In the genomic region with DNA sequence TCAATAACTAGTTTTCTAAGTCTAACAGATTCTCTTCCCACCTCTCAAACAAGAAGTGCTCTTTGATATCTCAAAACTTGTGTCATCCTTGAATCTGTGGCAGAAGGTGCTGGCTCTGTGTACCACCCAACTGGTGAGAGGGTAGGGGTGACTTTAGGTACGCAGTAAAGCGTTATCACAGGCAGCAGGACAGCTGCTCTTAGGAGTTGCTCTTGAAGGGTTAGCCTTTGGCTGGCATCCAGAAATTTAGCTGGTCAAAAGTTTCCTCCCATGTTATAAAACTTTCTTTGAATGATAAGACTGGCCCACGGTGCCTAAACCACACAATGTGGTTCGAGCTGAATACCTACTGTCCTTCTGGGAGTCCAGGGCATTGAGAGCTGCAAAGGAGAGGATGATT, we compare ENCODE assay signal across 37 mouse cellular contexts. TPM values are rescaled to one million over a fixed set of nuclear protein-coding genes. Genes with fewer than 3 reads are reported as not detected.
DNase-seq lines count a peak whose midpoint lies in the region; ATAC-seq and TF ChIP-seq lines count a peak whose summit lies in the region.
"Had no signal": no experiment of that assay in that cellular context is flagged by ENCODE, and none has a peak within 500 bp of the region (broad histone marks: within the 10 kb centered on the region; RNA-seq: fewer than 3 reads in every experiment).

No protein-coding gene starts in this region.

- no peak for TF ChIP-seq POLR2A in myocyte (IDR thresholded peaks at IDR 0.05; ENCODE audit: insufficient read length, low read depth)
- no peak for TF ChIP-seq POLR2A in thymus, adult 2 months (IDR thresholded peaks at IDR 0.05; ENCODE audit: control insufficient read depth, extremely low read depth, insufficient read depth, low read length, poor library complexity)

- peak; percentile 76 for ATAC-seq in erythroblast, adult 5-6 weeks (replicated peaks; ENCODE audit: low FRiP score, poor library complexity, severe bottlenecking)
- ATAC-seq in stomach, postnatal 0 days (ENCODE audit: low FRiP score, low TSS enrichment) = no peak
- ATAC-seq in forebrain, embryonic 11.5 days (replicated peaks; ENCODE audit: low FRiP score) = no peak
- ATAC-seq: forebrain, embryonic 15.5 days; intestine, postnatal 0 days; midbrain, embryonic 15.5 days; Patski had no signal

- no peaks in the 10 kb centered on the region for H3K27me3 ChIP-seq in myocyte (ENCODE audit: control insufficient read depth, insufficient read depth, insufficient read length)
- no peaks in the 10 kb centered on the region for H3K27me3 ChIP-seq in stomach, postnatal 0 days (ENCODE audit: control insufficient read depth, insufficient read depth, low read length)
- H3K27me3 ChIP-seq in forebrain, embryonic 11.5 days (ENCODE audit: control insufficient read depth, insufficient read depth, low read length) = no peaks in the 10 kb centered on the region
- no peaks in the 10 kb centered on the region for H3K27me3 ChIP-seq in thymus, adult 2 months (ENCODE audit: control insufficient read depth, insufficient read depth, low read length)
- H3K27me3 ChIP-seq: embryonic facial prominence, embryonic 15.5 days; forebrain, embryonic 15.5 days; heart, embryonic 13.5 days; limb, embryonic 15.5 days; lung, embryonic 15.5 days; midbrain, embryonic 15.5 days; neural tube, embryonic 12.5 days; Patski had no signal

- DNase-seq in spleen, adult 12 weeks (ENCODE audit: low spot score) = peak; percentile 46
- no peak for DNase-seq in spleen, adult 18-20 months
- peak; percentile 26 for DNase-seq in stomach, postnatal 0 days (ENCODE audit: low spot score)
- no peak for DNase-seq in T-cell, adult 2 months (ENCODE audit: low spot score)
- DNase-seq in forebrain, embryonic 11.5 days (ENCODE audit: low spot score) = no peak
- DNase-seq in thymus, adult 2 months = no peak
- DNase-seq: cerebellum, adult 8-10 months; cerebellum, postnatal 25 days; gastrocnemius, postnatal 10 days; heart, postnatal 10 days; kidney, adult 9 months; kidney, postnatal 10 days; layer of hippocampus, adult 9-11 months; lung, postnatal 36 days; right cerebral cortex, adult 18-20 months had no signal

- no peak overlapping the region for H3K9ac ChIP-seq in stomach, postnatal 0 days (ENCODE audit: low read length)
- no peak overlapping the region for H3K9ac ChIP-seq in forebrain, embryonic 11.5 days (ENCODE audit: low read length)
- H3K9ac ChIP-seq: embryonic facial prominence, embryonic 15.5 days; forebrain, embryonic 15.5 days; heart, embryonic 13.5 days; hindbrain, embryonic 14.5 days; limb, embryonic 15.5 days; liver, embryonic 14.5 days; lung, embryonic 15.5 days; midbrain, embryonic 15.5 days; neural tube, embryonic 12.5 days had no signal

- no peak overlapping the region for H3K4me2 ChIP-seq in myocyte (ENCODE audit: low read depth)
- no peak overlapping the region for H3K4me2 ChIP-seq in stomach, postnatal 0 days (replicated peaks; ENCODE audit: low read depth)
- H3K4me2 ChIP-seq in forebrain, embryonic 11.5 days (ENCODE audit: low read depth, low read length, severe bottlenecking) = no peak overlapping the region
- H3K4me2 ChIP-seq: embryonic facial prominence, embryonic 15.5 days; forebrain, embryonic 15.5 days; heart, embryonic 13.5 days; hindbrain, embryonic 14.5 days; limb, embryonic 15.5 days; lung, embryonic 15.5 days; midbrain, embryonic 15.5 days; neural tube, embryonic 12.5 days had no signal

- H3ac ChIP-seq in myocyte (ENCODE audit: control insufficient read depth, insufficient read length) = no peak overlapping the region

- WGBS in stomach, postnatal 0 days = 38% methylated on average over 4 of the region's 4 CpGs
- WGBS in forebrain, embryonic 11.5 days = 80% methylated on average over 4 of the region's 4 CpGs
- 67% methylated on average over 4 of the region's 4 CpGs for WGBS in thymus, adult 2 months

- no peak for TF ChIP-seq CTCF in stomach, postnatal 0 days (IDR thresholded peaks at IDR 0.05; ENCODE audit: low read depth)
- TF ChIP-seq CTCF in thymus, adult 2 months (IDR thresholded peaks at IDR 0.05; ENCODE audit: borderline replicate concordance, control insufficient read depth, extremely low read depth, insufficient read depth, low read length, poor library complexity) = no peak

- H3K9me3 ChIP-seq in stomach, postnatal 0 days (ENCODE audit: control insufficient read depth, low read length) = no peaks in the 10 kb centered on the region
- no peaks in the 10 kb centered on the region for H3K9me3 ChIP-seq in forebrain, embryonic 11.5 days (ENCODE audit: control insufficient read depth, low read length)
- H3K9me3 ChIP-seq: embryonic facial prominence, embryonic 10.5 days; embryonic facial prominence, embryonic 15.5 days; forebrain, embryonic 15.5 days; heart, embryonic 13.5 days; limb, embryonic 10.5 days; limb, embryonic 15.5 days; lung, embryonic 15.5 days; midbrain, embryonic 15.5 days; neural tube, embryonic 12.5 days had no signal

- no peak overlapping the region for H3K27ac ChIP-seq in stomach, postnatal 0 days (replicated peaks)
- H3K27ac ChIP-seq in forebrain, embryonic 11.5 days (ENCODE audit: low read depth, low read length) = no peak overlapping the region
- H3K27ac ChIP-seq in thymus, adult 2 months (ENCODE audit: control insufficient read depth, insufficient read depth, low read length) = no peak overlapping the region
- H3K27ac ChIP-seq: embryonic facial prominence, embryonic 10.5 days; embryonic facial prominence, embryonic 15.5 days; forebrain, embryonic 15.5 days; heart, embryonic 13.5 days; hindbrain, embryonic 14.5 days; limb, embryonic 10.5 days; limb, embryonic 15.5 days; liver, embryonic 14.5 days; lung, embryonic 15.5 days; midbrain, embryonic 15.5 days; neural tube, embryonic 12.5 days had no signal

- no peak overlapping the region for H3K4me3 ChIP-seq in myocyte
- H3K4me3 ChIP-seq in stomach, postnatal 0 days (ENCODE audit: low read depth, low read length) = no peak overlapping the region
- H3K4me3 ChIP-seq in forebrain, embryonic 11.5 days (ENCODE audit: low read depth, low read length) = no peak overlapping the region
- H3K4me3 ChIP-seq in thymus, adult 2 months (ENCODE audit: control insufficient read depth, insufficient read depth, low read length) = no peak overlapping the region
- H3K4me3 ChIP-seq: embryonic facial prominence, embryonic 10.5 days; embryonic facial prominence, embryonic 15.5 days; forebrain, embryonic 15.5 days; heart, embryonic 13.5 days; limb, embryonic 10.5 days; limb, embryonic 15.5 days; lung, embryonic 15.5 days; midbrain, embryonic 15.5 days; neural tube, embryonic 12.5 days had no signal

- TF ChIP-seq EP300 in stomach, postnatal 0 days (optimal IDR thresholded peaks at IDR 0.05) = no peak

- no peaks in the 10 kb centered on the region for H3K36me3 ChIP-seq in myocyte (ENCODE audit: control insufficient read depth, insufficient read depth)
- no peaks in the 10 kb centered on the region for H3K36me3 ChIP-seq in stomach, postnatal 0 days (ENCODE audit: control insufficient read depth, insufficient read depth, low read length)
- no peaks in the 10 kb centered on the region for H3K36me3 ChIP-seq in forebrain, embryonic 11.5 days (ENCODE audit: control insufficient read depth, insufficient read depth, low read length)
- H3K36me3 ChIP-seq in thymus, adult 2 months (ENCODE audit: control insufficient read depth, insufficient read depth, low read length) = no peaks in the 10 kb centered on the region
- H3K36me3 ChIP-seq: embryonic facial prominence, embryonic 10.5 days; embryonic facial prominence, embryonic 15.5 days; forebrain, embryonic 15.5 days; heart, embryonic 13.5 days; limb, embryonic 10.5 days; limb, embryonic 15.5 days; lung, embryonic 15.5 days; midbrain, embryonic 15.5 days; neural tube, embryonic 12.5 days had no signal

- no peaks in the 10 kb centered on the region for H3K79me2 ChIP-seq in myocyte (ENCODE audit: control insufficient read depth, insufficient read depth)

- no peaks in the 10 kb centered on the region for H3K4me1 ChIP-seq in stomach, postnatal 0 days (replicated peaks; ENCODE audit: control insufficient read depth, insufficient read depth)
- H3K4me1 ChIP-seq in forebrain, embryonic 11.5 days (replicated peaks; ENCODE audit: control insufficient read depth, insufficient read depth, low read length) = no peaks in the 10 kb centered on the region
- no peaks in the 10 kb centered on the region for H3K4me1 ChIP-seq in thymus, adult 2 months (replicated peaks; ENCODE audit: control insufficient read depth, insufficient read depth, low read length)
- H3K4me1 ChIP-seq: embryonic facial prominence, embryonic 15.5 days; limb, embryonic 15.5 days had no signal

TF ChIP-seq in myocyte, 11 proteins besides CTCF, POLR2A, EP300 and RAD21:
- TF ChIP-seq CEBPB (IDR thresholded peaks at IDR 0.05; ENCODE audit: insufficient read depth, poor library complexity, severe bottlenecking) = no peak
- TF ChIP-seq USF1 (IDR thresholded peaks at IDR 0.05; ENCODE audit: low read depth) = no peak
- TF ChIP-seq MYOD1 (IDR thresholded peaks at IDR 0.05; ENCODE audit: control insufficient read depth in 1 of 3, insufficient read length in 2 of 3, low read depth in 2 of 3) = peak in 2 of 3 experiments; percentile 9 to 38
- no peak for TF ChIP-seq MYOG (IDR thresholded peaks at IDR 0.05; ENCODE audit: control insufficient read depth in 1 of 3, insufficient read depth in 1 of 3, insufficient read length in 2 of 3, low read depth in 2 of 3)

RNA-seq across cellular contexts. Expression of a gene that starts 4.5 kb away (rescaled TPM):
- 44.0 and 54.5 TPM in 2 replicates for total RNA-seq in erythroblast, adult 5-6 weeks (2015; ENCODE audit: low replicate concordance)
- total RNA-seq in erythroblast, adult 5-6 weeks (2017; ENCODE audit: low replicate concordance) = 60.6 and 110 TPM in 2 replicates
- polyA plus RNA-seq in myocyte (2012; fragmentation: generic; extraction: Trizol) = 31.4 TPM
- 48.6 and 50.2 TPM in 2 replicates for polyA plus RNA-seq in stomach, postnatal 0 days (2015; fragmentation: Nextera tagmentation; extraction: Ambion mirVana)
- polyA plus RNA-seq in forebrain, embryonic 11.5 days (2014; fragmentation: Nextera tagmentation; extraction: Ambion mirVana) = 83.3 and 88.6 TPM in 2 replicates
- 23.4 and 23.6 TPM in 2 replicates for polyA plus RNA-seq in thymus, adult 2 months (2012; rRNA removed)

RNA-seq across cellular contexts. Expression of a gene that starts 18.5 kb away (rescaled TPM):
- total RNA-seq in erythroblast, adult 5-6 weeks (2015; ENCODE audit: low replicate concordance) = not detected in 2 replicates
- not detected in 2 replicates for total RNA-seq in erythroblast, adult 5-6 weeks (2017; ENCODE audit: low replicate concordance)
- not detected for polyA plus RNA-seq in myocyte (2012; fragmentation: generic; extraction: Trizol)
- not detected in 2 replicates for polyA plus RNA-seq in stomach, postnatal 0 days (2015; fragmentation: Nextera tagmentation; extraction: Ambion mirVana)
- not detected in 2 replicates for polyA plus RNA-seq in forebrain, embryonic 11.5 days (2014; fragmentation: Nextera tagmentation; extraction: Ambion mirVana)
- not detected in 2 replicates for polyA plus RNA-seq in thymus, adult 2 months (2012; rRNA removed)
- total RNA-seq: adrenal gland, adult 18-20 months; adrenal gland, postnatal 4 days; gastrocnemius, postnatal 10 days; heart, adult 8-10 months; heart, postnatal 10 days; hematopoietic stem cell, adult 5-6 weeks; left cerebral cortex, postnatal 10 days had no signal
- polyA plus RNA-seq: embryonic facial prominence, embryonic 10.5 days; embryonic facial prominence, embryonic 15.5 days; forebrain, embryonic 15.5 days; heart, embryonic 13.5 days; hindbrain, embryonic 14.5 days; intestine, postnatal 0 days; limb, embryonic 10.5 days; limb, embryonic 15.5 days; liver, embryonic 14.5 days; lung, embryonic 15.5 days; midbrain, embryonic 15.5 days; neural tube, embryonic 12.5 days; thymus, postnatal 0 days; urinary bladder, adult 2 months had no signal

Comparison
In these comparisons a context has a peak if more than half of its experiments do, and no peak if none do; other contexts are left out.
1. DNase-seq: peak in spleen, adult 12 weeks (single experiment) and stomach, postnatal 0 days (single experiment); none in spleen, adult 18-20 months (0 of 2), T-cell, adult 2 months (single experiment), forebrain, embryonic 11.5 days (single experiment) and thymus, adult 2 months (single experiment).